Mouse (Mus musculus) cerebral cortex, adult 2 months (tissue): ENCODE data around the gene Aebp1.

ENCODE experiments used
- WGBS: fragments of 180-500 bp; shearing (Covaris S2); methylation state at CpG from one replicate; pipeline ENCODE4 v1.1.7; 2018; 5-methylcytosine and 5-hydroxymethylcytosine counted together

Gene Aebp1

DNA sequence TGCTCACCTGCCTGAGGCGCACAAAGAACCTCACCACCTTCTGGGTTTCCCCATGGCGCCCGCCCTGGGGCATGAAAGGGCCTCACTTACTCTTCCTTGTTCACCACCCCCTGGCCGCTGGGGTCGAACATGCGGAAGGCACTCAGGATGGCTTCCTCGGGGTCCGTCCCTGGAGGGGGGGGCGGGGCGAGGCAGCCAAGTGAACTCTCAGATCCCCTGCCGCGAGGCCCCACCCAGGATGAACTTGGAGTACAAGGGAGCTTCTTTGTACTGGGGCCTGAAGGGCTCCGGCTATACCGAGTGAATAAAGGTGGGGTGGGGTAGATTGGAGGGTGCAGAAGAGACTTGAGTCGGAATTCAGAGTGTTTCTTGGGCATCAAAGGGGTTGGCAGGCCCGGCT is 35.5 kb downstream of the Aebp1 start:
- 37% methylated on average over 16 of the region's 16 CpGs for WGBS

DNA sequence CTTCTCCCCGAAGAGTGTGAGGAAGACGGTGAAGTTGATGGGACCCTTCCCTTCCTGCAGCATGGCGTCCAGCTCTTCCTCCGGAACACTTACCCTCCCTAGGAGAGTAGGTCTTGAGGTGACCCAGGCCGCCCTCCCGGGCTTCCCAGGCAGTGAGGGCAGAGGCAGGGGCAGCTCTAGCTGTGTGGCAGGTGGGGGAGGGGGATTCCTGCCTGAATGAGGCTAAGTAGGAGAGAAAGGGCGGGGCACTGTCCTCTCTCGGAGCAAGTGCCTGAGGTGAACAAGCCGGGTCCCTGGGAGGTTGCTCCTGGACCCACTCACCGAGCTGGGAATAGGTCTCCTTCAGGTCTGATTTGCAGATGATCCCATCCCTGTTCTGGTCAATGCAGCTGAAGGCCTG is 36.1 kb downstream of the Aebp1 start:
- 55% methylated on average over 10 of the region's 10 CpGs for WGBS

DNA sequence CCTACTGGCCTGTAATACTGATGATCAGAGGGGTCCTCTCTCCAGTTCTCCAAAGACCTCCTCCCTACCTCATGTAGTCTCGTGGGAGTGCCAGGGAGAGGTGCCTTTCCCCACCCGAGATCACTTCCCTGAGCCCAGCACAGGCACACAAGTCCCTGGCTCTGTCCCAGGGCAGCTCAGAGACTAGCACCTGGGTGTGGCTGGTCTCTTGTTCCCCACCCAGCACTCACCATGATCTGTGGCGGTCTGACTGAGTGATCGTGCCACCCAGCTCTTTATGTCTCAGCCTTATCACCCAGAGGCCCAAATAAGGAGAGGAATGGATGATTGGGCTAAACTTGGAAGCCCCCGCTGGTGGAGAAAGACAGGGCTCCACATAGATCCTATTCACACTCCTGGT is 36.8 kb downstream of the Aebp1 start, which contains the start of gene Myl7:
Myl7 (minus strand) TSS at position 252 of the 400 bp plus-strand sequence.
- WGBS: 87% methylated on average over 5 of the region's 5 CpGs

DNA sequence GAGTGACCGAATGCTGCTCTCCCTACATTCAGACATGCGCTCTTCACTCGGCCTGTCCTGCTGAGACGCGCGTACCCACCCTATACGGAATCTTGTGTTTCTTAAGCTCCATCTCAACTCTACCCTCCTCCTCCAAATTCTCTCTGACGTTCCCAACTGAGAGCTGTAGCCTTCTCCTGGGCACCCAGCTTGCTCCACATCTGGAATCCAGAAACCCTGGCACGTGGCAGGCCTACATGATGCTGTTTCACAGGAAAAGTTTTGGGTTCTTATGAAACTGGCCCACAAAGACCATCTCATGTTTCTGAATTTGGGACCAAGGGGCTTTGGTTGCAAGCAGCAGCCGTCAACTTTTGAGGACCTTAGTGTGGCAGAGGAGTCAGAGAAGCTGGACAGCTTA is 37.5 kb downstream of the Aebp1 start:
- WGBS: 97% methylated on average over 10 of the region's 10 CpGs

DNA sequence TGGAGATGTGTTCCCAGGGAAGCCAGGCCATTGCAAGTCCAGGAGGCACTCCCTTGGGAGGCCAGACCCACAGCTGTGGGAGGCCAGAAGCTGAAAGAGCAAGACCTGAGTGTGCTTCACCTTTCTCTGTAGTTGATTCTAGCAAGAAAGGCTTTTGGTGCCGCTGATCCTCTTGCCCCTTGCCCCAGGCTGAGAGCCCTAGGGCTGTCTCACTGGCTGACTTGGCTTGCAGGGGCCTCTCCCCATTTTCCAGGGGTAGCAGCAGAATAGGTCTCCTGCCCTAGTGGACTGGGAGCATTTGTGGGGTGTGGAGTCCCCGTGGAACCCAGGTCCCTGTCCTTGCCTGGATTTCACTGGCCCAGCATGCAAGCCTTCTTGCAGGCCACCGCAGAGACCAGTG is 39.6 kb downstream of the Aebp1 start:
- 43% methylated on average over 3 of the region's 3 CpGs for WGBS

DNA sequence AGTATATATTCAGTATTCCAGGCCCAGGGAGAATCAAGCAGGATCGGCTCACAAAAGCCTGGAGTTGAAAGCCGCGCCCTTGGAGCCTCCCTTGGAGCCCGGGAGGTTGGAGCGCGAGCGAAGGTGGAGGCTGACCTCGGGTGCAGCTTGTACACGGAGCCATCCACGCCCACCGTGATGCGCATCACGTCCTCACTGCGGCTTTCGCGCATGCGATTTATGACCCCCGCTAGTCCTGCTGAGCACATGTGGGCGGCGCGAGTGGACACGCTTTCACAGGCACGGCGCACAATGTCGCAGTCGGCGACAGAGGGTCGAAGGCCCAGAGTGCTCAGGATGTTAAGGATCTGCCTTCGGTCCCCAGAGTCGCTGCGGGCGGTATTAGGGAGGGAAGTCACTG is 40.2 kb downstream of the Aebp1 start:
- 2% methylated on average over 32 of the region's 32 CpGs for WGBS

DNA sequence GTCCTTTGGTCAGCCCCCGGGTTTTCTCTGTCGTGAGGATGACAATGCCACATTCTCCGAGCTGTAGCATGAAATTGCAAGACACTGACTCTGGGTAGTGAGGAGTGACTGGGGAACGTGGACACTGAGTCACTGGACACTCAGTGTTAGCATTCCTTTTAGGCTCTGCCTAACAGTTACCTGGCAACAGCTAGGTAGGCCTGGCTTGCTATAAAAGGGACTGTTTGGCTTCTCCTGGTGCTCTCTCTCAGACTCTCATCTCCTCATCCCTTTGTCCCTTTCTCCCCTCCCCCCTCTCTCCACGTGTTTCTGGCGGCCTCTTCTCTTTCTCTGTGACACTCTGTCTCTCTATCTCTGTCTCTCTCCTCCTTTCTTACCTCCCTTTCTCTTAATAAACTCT is 40.6 kb downstream of the Aebp1 start:
- 24% methylated on average over 6 of the region's 6 CpGs for WGBS

DNA sequence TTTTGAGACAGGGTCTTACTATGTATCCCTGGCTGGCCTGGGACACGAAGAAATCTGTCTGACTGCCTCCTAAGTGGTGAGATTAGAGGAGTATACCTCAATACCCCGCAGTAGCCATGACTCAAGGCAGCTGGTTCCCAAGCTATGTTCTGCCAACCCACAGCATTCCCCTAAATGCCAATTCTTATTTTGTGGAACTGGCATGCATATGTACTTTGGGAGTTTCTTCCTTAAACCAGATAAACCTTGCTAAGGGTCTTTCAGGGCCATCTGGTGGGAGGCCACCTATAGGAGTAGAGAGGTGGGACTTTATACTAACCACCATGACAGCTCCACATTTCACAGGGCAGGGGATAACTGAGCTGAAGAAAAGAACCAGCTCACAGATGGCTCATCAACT is 42.1 kb downstream of the Aebp1 start:
- WGBS: 40% methylated on average over 2 of the region's 2 CpGs

DNA sequence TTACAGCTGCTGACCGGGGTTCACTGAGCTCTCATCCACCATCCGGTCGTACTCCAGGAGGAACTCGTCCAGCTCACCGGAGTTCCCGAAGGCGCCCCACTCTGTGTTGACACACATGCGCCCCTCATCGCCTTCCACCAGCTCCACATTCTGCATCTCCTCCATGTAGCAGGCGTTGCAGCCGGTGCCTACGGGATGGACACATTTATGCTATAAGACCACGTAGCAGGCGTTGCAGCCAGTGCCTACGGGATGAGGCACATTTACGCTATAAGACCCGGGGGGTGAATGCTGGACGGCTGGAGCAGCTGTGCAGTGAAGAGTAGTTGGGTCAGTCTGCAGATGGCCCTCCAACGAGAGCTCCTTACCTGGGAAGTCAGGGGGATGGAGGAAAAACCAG is 42.6 kb downstream of the Aebp1 start:
- 78% methylated on average over 19 of the region's 19 CpGs for WGBS

DNA sequence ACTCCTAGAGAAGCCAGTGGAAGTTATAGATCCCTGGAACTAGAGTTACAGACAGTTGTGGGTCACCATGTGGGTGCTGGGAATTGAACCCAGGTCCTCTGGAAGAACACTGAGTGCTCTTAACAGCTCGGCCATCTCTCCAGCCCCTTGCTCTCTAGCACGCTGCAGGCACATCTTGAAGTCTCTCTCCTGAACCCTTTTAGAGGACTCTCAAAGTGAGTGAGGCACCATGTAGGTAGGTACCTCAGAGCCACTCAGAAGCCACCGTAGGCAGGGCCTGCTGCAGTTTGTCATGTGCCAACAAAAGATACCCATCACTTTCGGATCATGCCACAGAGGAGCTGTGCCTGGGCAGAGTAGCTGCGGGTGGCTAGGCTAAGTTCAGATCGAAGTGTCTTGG is 43.1 kb downstream of the Aebp1 start:
- WGBS: 93% methylated on average over 6 of the region's 6 CpGs

DNA sequence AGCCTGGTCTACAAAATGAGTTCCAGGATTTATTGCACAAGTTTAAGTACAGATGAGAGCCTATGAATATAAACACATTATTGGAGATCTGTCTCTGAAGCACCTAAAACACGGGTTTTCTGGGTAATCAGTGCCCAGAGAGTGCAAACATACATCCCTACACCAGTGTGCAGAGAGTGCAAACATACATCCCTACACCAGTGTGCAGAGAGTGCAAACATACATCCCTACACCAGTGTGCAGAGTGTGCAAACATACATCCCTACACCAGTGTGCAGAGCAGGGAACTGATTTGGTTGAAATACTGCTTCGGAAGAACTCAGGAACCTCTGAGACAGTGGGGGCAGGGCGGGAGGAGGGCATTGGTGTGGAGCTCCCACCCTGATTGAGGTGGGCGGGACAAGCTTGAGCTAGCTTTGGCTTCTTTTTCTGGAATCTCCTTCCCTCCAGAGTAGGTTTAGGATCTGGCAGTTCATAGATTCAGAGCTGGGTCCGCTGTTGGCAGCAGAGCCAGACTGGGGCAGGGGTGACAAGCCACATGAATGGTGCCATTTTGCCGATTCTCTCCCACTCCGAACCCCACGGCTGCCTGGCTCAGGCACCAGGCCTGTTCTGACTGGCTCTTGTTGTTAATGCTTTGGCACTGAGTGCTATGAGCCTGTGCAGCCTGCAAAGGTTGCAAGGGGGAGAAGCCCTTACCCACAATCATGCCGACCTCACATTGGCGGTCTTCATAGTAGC is 44.2 kb downstream of the Aebp1 start:
- 53% methylated on average over 10 of the region's 10 CpGs for WGBS

DNA sequence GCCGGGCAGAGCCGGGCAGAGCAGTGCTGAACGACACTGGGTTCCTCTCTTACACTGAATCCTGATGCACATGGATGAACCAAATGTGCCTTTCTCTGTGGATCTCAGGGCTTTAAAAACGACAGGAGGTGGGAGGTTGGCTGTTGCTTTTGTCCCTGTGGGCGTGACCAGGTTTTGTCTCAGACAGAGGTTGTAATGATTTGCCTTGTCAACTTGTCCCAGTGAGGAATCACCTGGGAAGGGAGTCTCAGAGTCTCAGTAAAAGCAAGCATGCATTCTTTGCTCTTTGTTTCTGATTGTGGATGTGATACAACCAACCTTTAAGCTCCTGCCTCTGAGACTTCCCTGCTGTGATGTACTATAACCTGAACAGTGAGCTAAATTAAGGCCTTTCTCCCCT is 45.3 kb downstream of the Aebp1 start:
- 69% methylated on average over 5 of the region's 5 CpGs for WGBS

DNA sequence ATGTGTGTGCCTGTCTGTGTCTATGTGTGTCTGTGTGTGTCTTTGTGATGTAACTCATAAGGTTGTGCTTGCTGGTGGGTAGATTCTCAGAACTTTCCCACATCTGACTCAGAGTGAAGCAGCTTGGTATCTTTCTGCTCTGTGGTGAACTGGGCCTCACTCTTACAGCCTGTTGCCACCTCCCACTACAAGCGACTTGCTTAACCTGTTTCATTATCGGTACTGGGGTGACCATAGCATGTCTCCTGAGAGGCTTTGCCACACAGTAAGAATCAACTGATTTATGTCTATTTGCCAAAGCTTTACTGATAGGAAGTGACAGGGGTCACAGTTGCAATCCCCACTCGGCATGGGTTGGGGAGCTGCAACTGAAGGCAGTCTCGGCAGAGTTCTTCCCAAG is 46.9 kb downstream of the Aebp1 start:
- 87% methylated on average over 4 of the region's 4 CpGs for WGBS

DNA sequence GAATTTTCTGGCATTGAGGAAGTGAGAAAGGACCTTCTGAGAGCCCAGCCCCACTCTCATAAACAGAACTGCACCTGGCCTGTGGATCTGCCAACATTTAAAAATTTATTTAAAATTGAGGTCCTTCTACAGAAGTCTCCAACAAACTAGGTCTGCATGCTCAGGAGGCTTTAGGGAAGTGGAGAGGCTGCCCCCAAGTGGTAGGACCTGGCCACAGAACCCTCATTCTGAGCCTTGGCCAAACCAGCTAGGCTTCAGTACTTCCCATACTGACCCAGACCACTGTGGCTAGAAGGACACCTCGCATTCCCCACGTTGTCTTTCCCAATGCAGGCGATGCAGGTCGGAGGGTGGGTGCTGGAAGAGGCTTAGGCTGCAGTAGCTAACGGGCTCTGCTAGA is 50.9 kb downstream of the Aebp1 start:
- WGBS: 59% methylated on average over 5 of the region's 5 CpGs

DNA sequence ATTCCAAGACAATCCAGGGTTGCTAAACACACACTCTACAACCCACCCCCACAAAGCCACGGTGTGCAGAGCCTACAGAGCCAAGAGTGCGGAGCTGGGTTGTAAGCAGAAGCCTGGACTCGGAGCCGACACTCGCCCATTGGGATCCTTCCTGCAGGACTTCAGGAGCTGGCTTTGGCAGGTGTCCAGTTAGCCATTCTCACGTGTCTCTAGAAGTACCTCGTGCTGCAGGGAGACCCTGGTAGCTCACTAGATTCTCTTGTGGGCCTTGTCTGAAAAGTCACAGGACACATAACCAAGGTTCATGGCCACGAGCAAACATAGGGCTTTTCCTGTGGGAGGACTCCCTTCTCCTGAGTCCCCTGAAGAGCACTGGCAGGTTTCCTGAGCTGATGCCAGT is 51.5 kb downstream of the Aebp1 start:
- 29% methylated on average over 8 of the region's 8 CpGs for WGBS

DNA sequence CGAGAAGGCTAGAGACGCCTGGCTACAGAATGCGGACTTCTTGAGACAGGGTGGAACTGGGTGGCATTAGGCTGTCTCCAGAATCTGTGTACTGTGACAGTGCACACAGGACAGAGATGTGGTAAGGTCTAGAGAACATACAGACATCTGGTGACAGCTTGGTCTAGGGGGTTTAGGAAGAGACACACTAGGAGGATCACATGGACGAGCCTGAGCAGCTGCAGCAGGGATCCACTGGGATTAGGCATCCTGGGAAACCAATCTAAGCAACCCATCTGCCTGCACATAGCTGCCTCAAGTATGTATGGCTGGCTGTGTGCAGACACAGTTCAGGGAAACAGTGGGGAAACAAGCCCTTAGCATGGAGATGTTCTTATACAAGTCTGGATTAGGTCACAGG is 52.2 kb downstream of the Aebp1 start:
- WGBS: 60% methylated on average over 4 of the region's 4 CpGs

DNA sequence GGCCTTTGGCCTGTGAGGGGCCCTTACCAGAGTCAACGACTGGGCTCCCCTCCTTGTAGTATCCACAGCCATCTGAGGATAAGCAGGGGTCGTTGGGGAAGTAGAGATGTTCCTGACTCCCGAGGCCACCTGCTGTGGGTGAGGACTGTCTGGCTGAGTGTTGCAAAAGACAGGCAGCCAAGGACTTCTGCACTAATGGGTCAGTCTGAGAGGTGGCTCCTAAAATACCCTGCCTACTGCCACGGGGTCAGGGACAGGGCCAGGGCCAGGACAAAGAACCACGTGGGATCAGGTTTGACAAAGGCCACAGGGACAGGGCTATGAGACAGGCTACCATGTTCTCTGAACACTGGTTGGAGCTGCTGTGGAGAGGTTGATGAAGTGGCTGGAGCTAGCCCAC is 53.2 kb downstream of the Aebp1 start:
- 68% methylated on average over 5 of the region's 5 CpGs for WGBS

DNA sequence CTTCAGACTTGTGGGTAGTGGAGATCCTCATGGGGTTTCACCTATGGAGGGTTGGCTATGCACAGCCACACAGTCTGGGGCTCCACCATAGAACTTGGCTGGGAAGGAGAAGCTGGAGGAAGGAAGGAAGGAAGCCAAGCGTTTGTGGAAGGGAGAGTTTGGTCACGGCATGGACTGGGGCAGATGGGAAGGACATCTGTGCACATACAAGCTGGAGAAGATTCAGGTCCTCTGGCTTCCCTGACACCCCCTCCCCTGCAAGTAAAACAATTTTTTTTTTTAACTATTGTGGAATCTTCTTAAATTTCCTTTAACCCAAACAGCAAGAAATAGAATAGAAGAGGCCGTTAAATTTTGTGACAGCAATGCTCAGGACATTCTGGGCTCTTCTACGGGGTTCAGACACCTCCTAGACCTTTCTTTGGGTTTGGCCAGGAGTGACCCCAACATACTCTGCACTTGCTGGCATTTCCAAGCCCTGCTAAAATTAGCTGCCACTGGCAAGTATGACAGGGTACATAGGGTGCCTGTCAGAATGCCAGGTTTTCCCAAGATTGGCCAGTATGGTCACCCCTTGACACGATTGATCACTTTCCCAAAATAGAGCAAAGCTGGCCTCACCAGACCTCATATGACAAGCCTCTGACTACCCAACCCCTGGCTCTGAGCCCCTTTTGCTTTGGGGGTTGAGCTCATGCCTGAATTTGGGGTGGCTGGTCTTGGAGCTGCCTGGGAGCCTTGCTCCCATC is 53.9 kb downstream of the Aebp1 start:
- 55% methylated on average over 5 of the region's 5 CpGs for WGBS

DNA sequence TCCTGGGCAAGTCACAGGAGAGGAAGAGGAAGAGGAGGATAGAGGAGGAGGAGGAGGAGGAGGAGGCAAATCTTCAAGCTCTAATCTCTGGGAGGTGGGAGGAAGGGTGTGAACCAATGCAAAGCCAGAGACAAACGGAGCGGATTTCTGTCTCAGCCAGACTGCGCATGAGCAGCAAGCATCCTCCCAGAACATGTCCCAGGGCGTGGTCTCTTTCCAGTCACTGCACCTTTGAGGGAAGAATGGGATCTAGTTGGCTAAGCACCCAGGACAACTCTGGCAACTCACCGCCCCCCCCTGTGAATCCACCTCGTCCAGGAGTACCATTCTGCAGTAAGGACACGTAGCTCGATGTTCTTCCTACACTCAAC is 54.4 kb downstream of the Aebp1 start:
- WGBS: 59% methylated on average over 8 of the region's 8 CpGs

DNA sequence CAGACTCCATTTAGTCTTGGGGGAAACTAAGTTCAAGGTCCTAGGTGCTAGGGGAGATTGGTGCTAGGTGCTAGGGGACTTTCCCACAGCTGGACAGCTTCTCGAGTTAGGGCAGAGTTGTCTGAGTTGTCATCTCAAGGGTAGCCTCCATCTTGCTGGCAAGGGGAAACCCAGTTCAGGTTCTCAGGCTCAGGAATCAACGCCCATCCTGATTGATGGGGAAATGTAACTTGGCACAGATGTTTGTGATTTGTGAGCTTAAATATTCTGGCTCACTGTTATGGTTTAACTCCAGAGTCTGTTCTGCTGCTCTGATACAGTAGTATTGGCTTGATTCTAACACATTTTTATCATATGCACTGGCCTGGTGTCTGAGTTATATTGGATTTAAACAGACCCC is 56.4 kb downstream of the Aebp1 start:
- whole genome bisulfite sequencing: 75% methylated on average over 2 of the region's 2 CpGs

DNA sequence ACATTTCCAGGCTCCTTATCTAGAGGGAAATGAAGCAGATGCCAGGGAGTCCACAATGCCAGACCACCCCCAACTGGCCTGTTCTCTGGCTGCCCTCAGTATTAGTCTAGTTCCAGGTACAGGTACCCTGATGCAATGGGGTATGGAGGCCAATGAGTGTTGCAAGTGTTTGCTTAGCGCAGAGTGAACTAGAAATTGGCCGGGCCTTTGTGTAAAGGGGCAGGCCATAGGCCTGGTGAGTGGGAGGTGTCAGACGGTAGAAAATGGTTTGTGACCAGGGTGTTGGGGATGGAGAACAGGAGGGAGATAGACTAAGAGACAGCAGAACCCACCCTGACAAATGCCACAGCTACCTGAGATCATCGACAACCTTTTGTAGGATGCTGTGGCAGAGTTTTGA is 57.9 kb downstream of the Aebp1 start:
- WGBS: 95% methylated on average over 4 of the region's 4 CpGs

DNA sequence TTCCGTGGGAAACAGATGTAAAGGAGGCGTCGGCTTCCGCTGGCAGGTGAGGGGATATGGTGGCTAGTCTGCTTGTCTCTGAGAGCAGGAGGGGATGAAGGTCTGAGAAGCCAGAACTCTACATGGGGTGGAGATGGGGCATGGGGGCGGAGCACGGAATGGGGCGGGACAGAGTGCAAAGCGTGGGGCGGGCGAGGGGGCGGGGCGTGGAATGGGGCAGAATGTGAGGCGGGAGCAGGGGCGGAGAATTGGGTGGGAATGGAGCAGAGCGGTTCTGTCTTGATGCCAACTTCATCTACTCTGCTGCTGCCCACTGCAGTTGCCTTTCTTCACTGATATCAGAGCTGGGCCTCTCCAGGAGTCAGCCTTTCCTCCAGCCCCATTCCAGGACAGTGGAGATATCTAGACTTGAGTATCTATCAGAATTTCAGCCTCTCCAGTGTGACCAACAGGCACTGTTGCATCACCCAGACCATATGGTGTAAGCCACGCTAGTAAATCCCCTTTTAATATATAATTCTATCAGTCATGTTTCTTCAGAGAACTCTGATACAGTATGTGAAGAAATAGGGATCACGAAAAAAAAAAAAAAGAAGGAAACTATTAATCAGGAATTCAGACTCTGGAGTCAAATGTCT is 58.7 kb downstream of the Aebp1 start:
- 52% methylated on average over 16 of the region's 17 CpGs for WGBS
